Mouse (Mus musculus) telencephalon, adult 2 months (tissue): ENCODE data around the gene Zscan29.
A peak's percentile ranks its signal among the peaks of the same experiment; 100 is the strongest.

Experiments used
- DNase-seq: peaks from one replicate; pipeline ENCODE4 v3.0.0-alpha.2; 2011; ENCODE audit warnings: low read depth, low spot score

Zscan29 gene

GRCm38 (mm10) chr2:121170980-121171742, at the start of gene Zscan29:
Gene Zscan29 (minus strand): TSS chr2:121171125.
- peak; percentile 63 for DNase-seq

GRCm38 (mm10) chr2:121219994-121220393, 49.1 kb upstream of the Zscan29 start:
- DNase-seq: no peak

GRCm38 (mm10) chr2:121219177-121219576, 48.3 kb upstream of the Zscan29 start:
- DNase-seq: no peak

- DNase-seq: no peak
Measured at GRCm38 (mm10) chr2:121214491-121214890, 43.6 kb upstream of the Zscan29 start.

- no peak for DNase-seq
Measured at GRCm38 (mm10) chr2:121206541-121206940, 35.6 kb upstream of the Zscan29 start.

GRCm38 (mm10) chr2:121204276-121204675, 33.4 kb upstream of the Zscan29 start:
- no peak for DNase-seq

- peak; percentile 91 for DNase-seq
Measured at GRCm38 (mm10) chr2:121195466-121195865, 24.5 kb upstream of the Zscan29 start.

GRCm38 (mm10) chr2:121188530-121188929, 17.6 kb upstream of the Zscan29 start:
- DNase-seq: no peak

GRCm38 (mm10) chr2:121184142-121184541, 13.2 kb upstream of the Zscan29 start:
- no peak for DNase-seq

- DNase-seq: no peak
Measured at GRCm38 (mm10) chr2:121183431-121183830, 12.5 kb upstream of the Zscan29 start.

- DNase-seq: no peak
Measured at GRCm38 (mm10) chr2:121178828-121179479, 8.0 kb upstream of the Zscan29 start.

- DNase-seq: no peak
Measured at GRCm38 (mm10) chr2:121170481-121170971, 399 bp downstream of the Zscan29 start, which contains the start of gene Tubgcp4. Gene Tubgcp4 (plus strand): TSS chr2:121170654.

GRCm38 (mm10) chr2:121169902-121170301, 1.0 kb downstream of the Zscan29 start:
- no peak for DNase-seq

- no peak for DNase-seq
Measured at GRCm38 (mm10) chr2:121169173-121169572, 1.8 kb downstream of the Zscan29 start.

GRCm38 (mm10) chr2:121153100-121153499, 17.8 kb downstream of the Zscan29 start:
- no peak for DNase-seq

GRCm38 (mm10) chr2:121149679-121150078, 21.2 kb downstream of the Zscan29 start:
- no peak for DNase-seq

GRCm38 (mm10) chr2:121142415-121142814, 28.5 kb downstream of the Zscan29 start:
- no peak for DNase-seq

- no peak for DNase-seq
Measured at GRCm38 (mm10) chr2:121141216-121142035, 29.5 kb downstream of the Zscan29 start.

- peak; percentile 89 for DNase-seq
Measured at GRCm38 (mm10) chr2:121140018-121140882, 30.7 kb downstream of the Zscan29 start, which contains the start of the genes Adal and Lcmt2. Gene Adal (plus strand): TSS chr2:121140428. Gene Lcmt2 (minus strand): TSS chr2:121140653.

- DNase-seq: no peak
Measured at GRCm38 (mm10) chr2:121139266-121140017, 31.5 kb downstream of the Zscan29 start.
